ENCODE assay signal across 11 mouse cellular contexts in genomic region chr14:33202885-33203284, GRCm38 (mm10).
"Had no signal": no experiment of that assay in that cellular context is flagged by ENCODE, and none has a peak within 500 bp of the region (broad histone marks: within the 10 kb centered on the region; RNA-seq: fewer than 3 reads in every experiment).

No protein-coding gene starts in this region.

- H3K27ac ChIP-seq: limb, embryonic 13.5 days; midbrain, embryonic 12.5 days had no signal

- H3K27me3 ChIP-seq: midbrain, embryonic 12.5 days had no signal

- H3K4me3 ChIP-seq: limb, embryonic 13.5 days; midbrain, embryonic 12.5 days had no signal

- H3K4me1 ChIP-seq: limb, embryonic 13.5 days; midbrain, embryonic 12.5 days had no signal

- H3K4me2 ChIP-seq: limb, embryonic 13.5 days; lung, embryonic 14.5 days; midbrain, embryonic 12.5 days had no signal

- H3K36me3 ChIP-seq: limb, embryonic 13.5 days; midbrain, embryonic 12.5 days had no signal

- H3K9ac ChIP-seq: limb, embryonic 13.5 days; lung, embryonic 14.5 days; midbrain, embryonic 12.5 days had no signal

- H3K9me3 ChIP-seq: limb, embryonic 13.5 days; midbrain, embryonic 12.5 days had no signal

- ATAC-seq: intestine, postnatal 0 days had no signal

- DNase-seq: kidney, adult 8-10 months; kidney, postnatal 25 days; layer of hippocampus, adult 9-11 months; left cerebral cortex, postnatal 4 days; lung, embryonic 14.5 days; lung, postnatal 10 days; right cerebral cortex, postnatal 25 days; thymus, postnatal 4 days had no signal
